Mouse (Mus musculus): ENCODE data around the gene Tnfaip8l1. TPM values are rescaled to one million over a fixed set of nuclear protein-coding genes. Genes with fewer than 3 reads are reported as not detected.
A peak's percentile ranks its signal among the peaks of the same experiment; 100 is the strongest.

Tnfaip8l1 gene
- polyA plus RNA-seq, 1 experiment from 2014 or later = 2.7 TPM

- Histone ChIP-seq H3K9ac (no peak overlapping the region), H3K4me2 (no peak overlapping the region), H3K36me3 (peaks cover 3% of the 10 kb centered on the region; the same call in 1 of the 2 replicates), H3K9me3 (replicated peaks) (peaks cover 6% of the 10 kb centered on the region; the same call in 1 of the 2 replicates), H3K4me1 (replicated peaks) (peaks cover 10% of the 10 kb centered on the region), H3K4me3 (replicated peaks) (no peak overlapping the region), H3K27ac (no peak overlapping the region), H3K27me3 (peaks cover 45% of the 10 kb centered on the region)
- 73% methylated on average over 4 of the region's 4 CpGs for WGBS (ENCODE audit: insufficient replicate concordance)
- no peak for DNase-seq
- no peak for ATAC-seq (ENCODE audit: low read depth)
Measured at GRCm38 (mm10) chr17:56125276-56125630, 37.0 kb upstream of the Tnfaip8l1 start.

GRCm38 (mm10) chr17:56126175-56126574 lies 36.1 kb upstream of the Tnfaip8l1 start:
- no peak overlapping the region for H3K4me2 ChIP-seq
- ATAC-seq (ENCODE audit: low read depth) (no peak), DNase-seq (no peak)
- no peak overlapping the region for H3K27ac ChIP-seq
- no peak overlapping the region for H3K4me3 ChIP-seq (replicated peaks)
- H3K4me1 ChIP-seq (replicated peaks) = peaks cover 7% of the 10 kb centered on the region
- peaks cover 8% of the 10 kb centered on the region for H3K36me3 ChIP-seq
- 77% methylated on average over 11 of the region's 11 CpGs for WGBS (ENCODE audit: insufficient replicate concordance)
- H3K9me3 ChIP-seq (replicated peaks) = peaks cover 6% of the 10 kb centered on the region; the same call in 1 of the 2 replicates
- no peak overlapping the region for H3K9ac ChIP-seq
- H3K27me3 ChIP-seq = peaks cover 36% of the 10 kb centered on the region

GRCm38 (mm10) chr17:56128246-56128645 lies 34.0 kb upstream of the Tnfaip8l1 start:
- 61% methylated on average over 15 of the region's 15 CpGs for WGBS (ENCODE audit: insufficient replicate concordance)

GRCm38 (mm10) chr17:56131136-56131535 lies 31.1 kb upstream of the Tnfaip8l1 start:
- H3K4me2 ChIP-seq = no peak overlapping the region
- no peak overlapping the region for H3K9ac ChIP-seq
- H3K27me3 ChIP-seq = no peaks in the 10 kb centered on the region
- no peak overlapping the region for H3K27ac ChIP-seq
- DNase-seq (no peak), ATAC-seq (ENCODE audit: low read depth) (no peak)
- WGBS (ENCODE audit: insufficient replicate concordance) = 88% methylated on average over 10 of the region's 10 CpGs
- H3K9me3 ChIP-seq (replicated peaks) = no peaks in the 10 kb centered on the region
- H3K4me1 ChIP-seq (replicated peaks) = peaks cover 30% of the 10 kb centered on the region
- H3K36me3 ChIP-seq = peaks cover 5% of the 10 kb centered on the region
- no peak overlapping the region for H3K4me3 ChIP-seq (replicated peaks)

More at GRCm38 (mm10) chr17:56128246-56128645, 34.0 kb upstream of the Tnfaip8l1 start:
- peaks cover 16% of the 10 kb centered on the region for H3K4me1 ChIP-seq (replicated peaks)
- DNase-seq = no peak
- no peak overlapping the region for H3K9ac ChIP-seq
- H3K4me3 ChIP-seq (replicated peaks) = no peak overlapping the region
- ATAC-seq (ENCODE audit: low read depth) = no peak
- H3K36me3 ChIP-seq = peaks cover 8% of the 10 kb centered on the region
- peaks cover 16% of the 10 kb centered on the region for H3K27me3 ChIP-seq
- H3K4me2 ChIP-seq = no peak overlapping the region
- no peak overlapping the region for H3K27ac ChIP-seq
- no peaks in the 10 kb centered on the region for H3K9me3 ChIP-seq (replicated peaks)

GRCm38 (mm10) chr17:56131814-56132213 lies 30.5 kb upstream of the Tnfaip8l1 start:
- DNase-seq (peak; percentile 63), ATAC-seq (ENCODE audit: low read depth) (no peak)
- Histone ChIP-seq H3K4me1 (replicated peaks) (peaks cover 30% of the 10 kb centered on the region), H3K9ac (no peak overlapping the region), H3K4me3 (replicated peaks) (no peak overlapping the region), H3K36me3 (peaks cover 5% of the 10 kb centered on the region), H3K27me3 (no peaks in the 10 kb centered on the region), H3K27ac (no peak overlapping the region), H3K9me3 (replicated peaks) (no peaks in the 10 kb centered on the region), H3K4me2 (no peak overlapping the region)
- 41% methylated on average over 7 of the region's 7 CpGs for WGBS (ENCODE audit: insufficient replicate concordance)

GRCm38 (mm10) chr17:56132661-56133060 lies 29.6 kb upstream of the Tnfaip8l1 start:
- H3K36me3 ChIP-seq = peaks cover 5% of the 10 kb centered on the region
- no peak overlapping the region for H3K27ac ChIP-seq
- WGBS (ENCODE audit: insufficient replicate concordance) = 4% methylated on average over 14 of the region's 14 CpGs
- DNase-seq (peak; percentile 51), ATAC-seq (ENCODE audit: low read depth) (no peak)
- 0 out of 2 replicates have a peak overlapping the region, but pooled peaks have one; percentile 7 for H3K4me2 ChIP-seq
- H3K4me1 ChIP-seq (replicated peaks) = peaks cover 32% of the 10 kb centered on the region
- no peaks in the 10 kb centered on the region for H3K9me3 ChIP-seq (replicated peaks)
- H3K4me3 ChIP-seq (replicated peaks) = no peak overlapping the region
- H3K9ac ChIP-seq = no peak overlapping the region
- peaks cover 4% of the 10 kb centered on the region; the same call in 1 of the 2 replicates for H3K27me3 ChIP-seq

GRCm38 (mm10) chr17:56133457-56134363 lies 28.6 kb upstream of the Tnfaip8l1 start:
- peaks cover 42% of the 10 kb centered on the region for H3K4me1 ChIP-seq (replicated peaks)
- H3K27me3 ChIP-seq = peaks cover 13% of the 10 kb centered on the region
- H3K4me2 ChIP-seq = peak overlapping the region; percentile 82
- peak; percentile 35 for DNase-seq
- WGBS (ENCODE audit: insufficient replicate concordance) = 4% methylated on average over 20 of the region's 21 CpGs
- peaks cover 5% of the 10 kb centered on the region for H3K36me3 ChIP-seq
- no peaks in the 10 kb centered on the region for H3K9me3 ChIP-seq (replicated peaks)
- ATAC-seq (ENCODE audit: low read depth) = peak; percentile 76
- H3K9ac ChIP-seq = peak overlapping the region; percentile 52
- peak overlapping the region; percentile 58 for H3K4me3 ChIP-seq (replicated peaks)
- H3K27ac ChIP-seq = peak overlapping the region; percentile 72

GRCm38 (mm10) chr17:56134463-56134971 lies 27.8 kb upstream of the Tnfaip8l1 start:
- Histone ChIP-seq H3K36me3 (peaks cover 5% of the 10 kb centered on the region), H3K4me2 (peak overlapping the region; percentile 82), H3K4me1 (replicated peaks) (peaks cover 47% of the 10 kb centered on the region), H3K9me3 (replicated peaks) (no peaks in the 10 kb centered on the region), H3K27me3 (peaks cover 21% of the 10 kb centered on the region), H3K4me3 (replicated peaks) (peak overlapping the region; percentile 58), H3K27ac (peak overlapping the region; percentile 72), H3K9ac (peak overlapping the region; percentile 52)
- peak; percentile 53 for DNase-seq
- under 1% methylated on average over 27 of the region's 27 CpGs for WGBS (ENCODE audit: insufficient replicate concordance)
- peak; percentile 32 for ATAC-seq (ENCODE audit: low read depth)

GRCm38 (mm10) chr17:56136558-56136957 lies 25.7 kb upstream of the Tnfaip8l1 start:
- ATAC-seq (ENCODE audit: low read depth) = no peak
- DNase-seq = no peak
- Histone ChIP-seq H3K36me3 (no peaks in the 10 kb centered on the region), H3K27me3 (peaks cover 41% of the 10 kb centered on the region), H3K4me3 (replicated peaks) (no peak overlapping the region), H3K27ac (no peak overlapping the region), H3K9me3 (replicated peaks) (no peaks in the 10 kb centered on the region), H3K9ac (no peak overlapping the region), H3K4me1 (replicated peaks) (peaks cover 60% of the 10 kb centered on the region), H3K4me2 (no peak overlapping the region)
- WGBS (ENCODE audit: insufficient replicate concordance) = 65% methylated on average over 7 of the region's 7 CpGs

- DNase-seq (no peak), ATAC-seq (ENCODE audit: low read depth) (no peak)
- Histone ChIP-seq H3K4me1 (replicated peaks) (peaks cover 62% of the 10 kb centered on the region), H3K27me3 (peaks cover 56% of the 10 kb centered on the region), H3K9me3 (replicated peaks) (no peaks in the 10 kb centered on the region), H3K27ac (no peak overlapping the region), H3K4me2 (peak overlapping the region; percentile 15; the same call in 1 of the 2 replicates), H3K4me3 (replicated peaks) (no peak overlapping the region; the same call in 1 of the 2 replicates), H3K9ac (no peak overlapping the region), H3K36me3 (no peaks in the 10 kb centered on the region)
- 35% methylated on average over 25 of the region's 25 CpGs for WGBS (ENCODE audit: insufficient replicate concordance)
Measured at GRCm38 (mm10) chr17:56137839-56138613, 24.3 kb upstream of the Tnfaip8l1 start.

GRCm38 (mm10) chr17:56139355-56139754 lies 22.9 kb upstream of the Tnfaip8l1 start:
- peaks cover 49% of the 10 kb centered on the region for H3K4me1 ChIP-seq (replicated peaks)
- peak overlapping the region; percentile 63 for H3K4me3 ChIP-seq (replicated peaks)
- DNase-seq (no peak), ATAC-seq (ENCODE audit: low read depth) (no peak)
- H3K27ac ChIP-seq = no peak overlapping the region
- peak overlapping the region; percentile 49 for H3K9ac ChIP-seq
- H3K27me3 ChIP-seq = peaks cover 69% of the 10 kb centered on the region
- 13% methylated on average over 17 of the region's 21 CpGs for WGBS (ENCODE audit: insufficient replicate concordance)
- H3K9me3 ChIP-seq (replicated peaks) = no peaks in the 10 kb centered on the region
- H3K36me3 ChIP-seq = no peaks in the 10 kb centered on the region
- peak overlapping the region; percentile 85 for H3K4me2 ChIP-seq
